Mouse (Mus musculus) limb, embryonic 10.5 days (tissue): ENCODE measurements at regions not wholly inside any gene's neighbourhood (a gene's known extent, or its start where the extent isn't known, plus 50 kb on each side); places are given as distances from the start of the nearest gene placed in this dataset.

Experiments used
- DNase-seq: peaks from one replicate; pipeline ENCODE4 v3.0.0-alpha.2; 2017; ENCODE audit warnings: low spot score
- H3K27ac ChIP-seq: fragments of 300-500 bp; sonication (generic); 2 replicates; pipeline ENCODE4 v1.5.1; 2016; ENCODE audit warnings: mild to moderate bottlenecking
- H3K27me3 ChIP-seq: fragments of 300-500 bp; sonication (generic); 2 replicates; pipeline ENCODE4 v1.6.1; 2016; ENCODE audit warnings: low read depth, mild to moderate bottlenecking; ENCODE audit not compliant: poor library complexity, severe bottlenecking
- H3K36me3 ChIP-seq: fragments of 300-500 bp; sonication (generic); 2 replicates; pipeline ENCODE4 v1.6.1; 2016; ENCODE audit warnings: mild to moderate bottlenecking, moderate library complexity
- H3K4me1 ChIP-seq: fragments of 300-500 bp; sonication (generic); 2 replicates; pipeline ENCODE4 v1.6.1; 2016
- H3K4me3 ChIP-seq: fragments of 300-500 bp; sonication (generic); 2 replicates; pipeline ENCODE4 v1.5.1; 2016; ENCODE audit warnings: mild to moderate bottlenecking, moderate library complexity
- H3K9me3 ChIP-seq: fragments of 300-500 bp; sonication (generic); replicated peaks from 2 replicates; pipeline ENCODE4 v1.6.1; 2016; ENCODE audit warnings: mild to moderate bottlenecking
- WGBS: fragments of 180-500 bp; shearing (Covaris S2); methylation state at CpG from one replicate; pipeline ENCODE4 v1.1.7; 2016; 5-methylcytosine and 5-hydroxymethylcytosine counted together

GRCm38 (mm10) chr4:67546013-67546412 lies 718.6 kb downstream of the Tlr4 start:
- no peak overlapping the region for H3K4me3 ChIP-seq
- H3K4me1 ChIP-seq = peaks cover 8% of the 10 kb centered on the region
- no peaks in the 10 kb centered on the region for H3K9me3 ChIP-seq
- no peaks in the 10 kb centered on the region for H3K27me3 ChIP-seq
- H3K36me3 ChIP-seq = no peaks in the 10 kb centered on the region
- DNase-seq = peak; percentile 38
- 22% methylated on average over 1 of the region's 1 CpGs for WGBS
- H3K27ac ChIP-seq = no peak overlapping the region

- Histone ChIP-seq H3K9me3 (no peaks in the 10 kb centered on the region), H3K4me3 (no peak overlapping the region), H3K4me1 (peaks cover 8% of the 10 kb centered on the region), H3K27me3 (no peaks in the 10 kb centered on the region), H3K36me3 (no peaks in the 10 kb centered on the region), H3K27ac (no peak overlapping the region)
- DNase-seq = no peak
- 96% methylated on average over 1 of the region's 1 CpGs for WGBS
These were observed 720.6 kb downstream of the Tlr4 start for GRCm38 (mm10) chr4:67547957-67548356.

GRCm38 (mm10) chr4:67553511-67553910 lies 726.1 kb downstream of the Tlr4 start:
- no peaks in the 10 kb centered on the region for H3K4me1 ChIP-seq
- no peaks in the 10 kb centered on the region for H3K9me3 ChIP-seq
- no peak overlapping the region for H3K27ac ChIP-seq
- no peaks in the 10 kb centered on the region for H3K36me3 ChIP-seq
- no peak for DNase-seq
- 89% methylated on average over 3 of the region's 3 CpGs for WGBS
- no peak overlapping the region for H3K4me3 ChIP-seq
- no peaks in the 10 kb centered on the region for H3K27me3 ChIP-seq

- Histone ChIP-seq H3K9me3 (no peaks in the 10 kb centered on the region), H3K27ac (no peak overlapping the region)
- 90% methylated on average over 3 of the region's 3 CpGs for WGBS
These were observed 747.4 kb downstream of the Tlr4 start for GRCm38 (mm10) chr4:67574816-67575215.

GRCm38 (mm10) chr4:67589501-67589900 lies 762.1 kb downstream of the Tlr4 start:
- Histone ChIP-seq H3K27ac (no peak overlapping the region), H3K36me3 (no peaks in the 10 kb centered on the region), H3K4me1 (no peaks in the 10 kb centered on the region), H3K9me3 (no peaks in the 10 kb centered on the region), H3K27me3 (no peaks in the 10 kb centered on the region), H3K4me3 (no peak overlapping the region)
- WGBS = 75% methylated on average over 1 of the region's 1 CpGs
- no peak for DNase-seq

More at GRCm38 (mm10) chr4:67574816-67575215, 747.4 kb downstream of the Tlr4 start:
- Histone ChIP-seq H3K4me3 (no peak overlapping the region), H3K27me3 (no peaks in the 10 kb centered on the region), H3K4me1 (no peaks in the 10 kb centered on the region), H3K36me3 (no peaks in the 10 kb centered on the region)
- no peak for DNase-seq

GRCm38 (mm10) chr4:67589976-67590727 lies 762.8 kb downstream of the Tlr4 start:
- Histone ChIP-seq H3K4me1 (no peaks in the 10 kb centered on the region), H3K27me3 (no peaks in the 10 kb centered on the region), H3K36me3 (no peaks in the 10 kb centered on the region), H3K4me3 (no peak overlapping the region), H3K27ac (no peak overlapping the region), H3K9me3 (no peaks in the 10 kb centered on the region)
- DNase-seq = no peak
- WGBS = 74% methylated on average over 7 of the region's 7 CpGs

GRCm38 (mm10) chr4:67607166-67607565 lies 779.8 kb downstream of the Tlr4 start:
- H3K9me3 ChIP-seq = no peaks in the 10 kb centered on the region
- no peaks in the 10 kb centered on the region for H3K36me3 ChIP-seq
- H3K4me3 ChIP-seq = no peak overlapping the region
- DNase-seq = no peak
- H3K4me1 ChIP-seq = no peaks in the 10 kb centered on the region
- no peak overlapping the region for H3K27ac ChIP-seq
- H3K27me3 ChIP-seq = no peaks in the 10 kb centered on the region

- H3K4me1 ChIP-seq = no peaks in the 10 kb centered on the region
- WGBS = 82% methylated on average over 5 of the region's 5 CpGs
- no peaks in the 10 kb centered on the region for H3K27me3 ChIP-seq
- H3K9me3 ChIP-seq = no peaks in the 10 kb centered on the region
- H3K4me3 ChIP-seq = no peak overlapping the region
- no peak overlapping the region for H3K27ac ChIP-seq
- no peak for DNase-seq
- H3K36me3 ChIP-seq = no peaks in the 10 kb centered on the region
These were observed 787.2 kb downstream of the Tlr4 start for GRCm38 (mm10) chr4:67614486-67615067.

GRCm38 (mm10) chr4:67626641-67627040 lies 799.3 kb downstream of the Tlr4 start:
- no peaks in the 10 kb centered on the region for H3K9me3 ChIP-seq
- no peak overlapping the region for H3K27ac ChIP-seq
- no peaks in the 10 kb centered on the region for H3K27me3 ChIP-seq
- DNase-seq = no peak
- H3K4me3 ChIP-seq = no peak overlapping the region
- H3K36me3 ChIP-seq = no peaks in the 10 kb centered on the region
- no peaks in the 10 kb centered on the region for H3K4me1 ChIP-seq

- no peak for DNase-seq
- WGBS = 79% methylated on average over 2 of the region's 2 CpGs
- Histone ChIP-seq H3K36me3 (no peaks in the 10 kb centered on the region), H3K27ac (no peak overlapping the region), H3K27me3 (no peaks in the 10 kb centered on the region), H3K9me3 (no peaks in the 10 kb centered on the region), H3K4me3 (no peak overlapping the region), H3K4me1 (no peaks in the 10 kb centered on the region)
These were observed 818.7 kb downstream of the Tlr4 start for GRCm38 (mm10) chr4:67646090-67646489.

GRCm38 (mm10) chr4:67662122-67662521 lies 834.7 kb downstream of the Tlr4 start:
- Histone ChIP-seq H3K4me1 (no peaks in the 10 kb centered on the region), H3K27ac (no peak overlapping the region), H3K9me3 (no peaks in the 10 kb centered on the region), H3K4me3 (no peak overlapping the region), H3K36me3 (no peaks in the 10 kb centered on the region), H3K27me3 (no peaks in the 10 kb centered on the region)
- 69% methylated on average over 3 of the region's 3 CpGs for WGBS
- DNase-seq = no peak

GRCm38 (mm10) chr4:67673961-67674360 lies 846.6 kb downstream of the Tlr4 start:
- H3K27ac ChIP-seq = no peak overlapping the region
- 81% methylated on average over 1 of the region's 1 CpGs for WGBS

GRCm38 (mm10) chr4:67677589-67677988 lies 850.2 kb downstream of the Tlr4 start:
- WGBS = 82% methylated on average over 1 of the region's 1 CpGs
- H3K36me3 ChIP-seq = no peaks in the 10 kb centered on the region
- no peaks in the 10 kb centered on the region for H3K4me1 ChIP-seq
- DNase-seq = no peak
- H3K27ac ChIP-seq = no peak overlapping the region
- no peaks in the 10 kb centered on the region for H3K9me3 ChIP-seq
- H3K27me3 ChIP-seq = no peaks in the 10 kb centered on the region
- H3K4me3 ChIP-seq = no peak overlapping the region

More at GRCm38 (mm10) chr4:67673961-67674360, 846.6 kb downstream of the Tlr4 start:
- Histone ChIP-seq H3K36me3 (no peaks in the 10 kb centered on the region), H3K27me3 (no peaks in the 10 kb centered on the region), H3K9me3 (no peaks in the 10 kb centered on the region), H3K4me1 (no peaks in the 10 kb centered on the region), H3K4me3 (no peak overlapping the region)
- DNase-seq = no peak

- no peaks in the 10 kb centered on the region for H3K4me1 ChIP-seq
- no peaks in the 10 kb centered on the region for H3K36me3 ChIP-seq
- no peaks in the 10 kb centered on the region for H3K9me3 ChIP-seq
- H3K4me3 ChIP-seq = no peak overlapping the region
- no peak overlapping the region for H3K27ac ChIP-seq
- no peak for DNase-seq
- H3K27me3 ChIP-seq = no peaks in the 10 kb centered on the region
These were observed 871.1 kb downstream of the Tlr4 start for GRCm38 (mm10) chr4:67698438-67698837.
